Mouse (Mus musculus) ES-E14 (cell line): Measurements from ENCODE around the gene Borcs6. TPM values are rescaled to one million over a fixed set of nuclear protein-coding genes. Genes with fewer than 3 reads are reported as not detected.

Source experiments
- DNase-seq: peaks from one replicate; pipeline ENCODE4 v3.0.0-alpha.2; 2013; ENCODE audit warnings: low read depth, low spot score
- H3K27ac ChIP-seq: 2 replicates; pipeline ENCODE4 v1.5.1; 2012; ENCODE audit warnings: low read depth, mild to moderate bottlenecking, low read length, moderate library complexity, mixed read lengths; ENCODE audit not compliant: poor library complexity, insufficient read depth, severe bottlenecking
- H3K36me3 ChIP-seq: 2 replicates; pipeline ENCODE4 v1.6.1; 2012; ENCODE audit warnings: mild to moderate bottlenecking, low read length, moderate library complexity, mixed read lengths; ENCODE audit not compliant: control insufficient read depth, poor library complexity, insufficient read depth, severe bottlenecking
- H3K4me1 ChIP-seq, 2 experiments: fragments of 150-350 bp in 1 of 2; sonication (generic) in 1 of 2; 2 replicates each; pipeline ENCODE4 v1.6.1; 2012; ENCODE audit warnings: low read length in 2 of 2, mild to moderate bottlenecking in 1 of 2, mixed read lengths in 1 of 2; ENCODE audit not compliant: control insufficient read depth in 2 of 2, insufficient read depth in 2 of 2, poor library complexity in 1 of 2
- H3K4me3 ChIP-seq, 2 experiments: fragments of 150-350 bp in 1 of 2; sonication (generic) in 1 of 2; 2 replicates each; pipeline ENCODE4 v1.5.1; 2012; ENCODE audit warnings: low read length in 2 of 2, low read depth in 1 of 2, mild to moderate bottlenecking in 1 of 2, mixed read lengths in 1 of 2; ENCODE audit not compliant: insufficient read depth in 1 of 2, poor library complexity in 1 of 2, severe bottlenecking in 1 of 2
- H3K9ac ChIP-seq: 2 replicates; pipeline ENCODE4 v1.6.1; 2012; ENCODE audit warnings: low read depth, mild to moderate bottlenecking, low read length, mixed read lengths; ENCODE audit not compliant: poor library complexity, insufficient read depth, severe bottlenecking
- H3K9me3 ChIP-seq: fragments of 150-350 bp; sonication (generic); 2 replicates; pipeline ENCODE4 v1.6.1; 2012; ENCODE audit warnings: low read depth, mild to moderate bottlenecking, low read length; ENCODE audit not compliant: control insufficient read depth, insufficient read depth
- CHD2 ChIP-seq: IDR thresholded peaks from 2 replicates; pipeline ENCODE4 v1.6.1; 2014; ENCODE audit warnings: mild to moderate bottlenecking, low read depth, low read length, inconsistent platforms
- HCFC1 ChIP-seq: IDR thresholded peaks from 2 replicates; pipeline ENCODE4 v1.6.1; 2012; ENCODE audit warnings: low read length, inconsistent platforms, borderline replicate concordance; ENCODE audit not compliant: insufficient read depth
- MAFK ChIP-seq: IDR thresholded peaks from 2 replicates; pipeline ENCODE4 v1.6.1; 2014; ENCODE audit warnings: mild to moderate bottlenecking, low read depth, low read length, inconsistent platforms; ENCODE audit not compliant: insufficient read depth
- ZC3H11A ChIP-seq: IDR thresholded peaks from 2 replicates; pipeline ENCODE4 v1.6.1; 2012; ENCODE audit warnings: low read depth, mild to moderate bottlenecking, inconsistent platforms, low read length, borderline replicate concordance
- ZNF384 ChIP-seq: IDR thresholded peaks from 2 replicates; pipeline ENCODE4 v1.6.1; 2012; ENCODE audit warnings: low read depth, low read length, inconsistent platforms
- in situ Hi-C, 2 experiments: fragments of 600-800 bp; cut with MboI; formaldehyde crosslinking; loops; one replicate each; pipeline ENCODE4 v1.15.1; 2025; ENCODE audit warnings: low sequenced_read_pairs in 2 of 2, inconsistent platforms in 1 of 2; ENCODE audit not compliant: unreplicated experiment in 2 of 2
- total RNA-seq: library from RNA; depleted of rRNA; stranded (reverse); fragments of 300-350 nt; gene quantifications from 2 replicates; pipeline ENCODE4 v1.2.3, GENCODE M21; 2012

Borcs6 gene
- total RNA-seq, 1 experiment = 6.2 TPM

DNA sequence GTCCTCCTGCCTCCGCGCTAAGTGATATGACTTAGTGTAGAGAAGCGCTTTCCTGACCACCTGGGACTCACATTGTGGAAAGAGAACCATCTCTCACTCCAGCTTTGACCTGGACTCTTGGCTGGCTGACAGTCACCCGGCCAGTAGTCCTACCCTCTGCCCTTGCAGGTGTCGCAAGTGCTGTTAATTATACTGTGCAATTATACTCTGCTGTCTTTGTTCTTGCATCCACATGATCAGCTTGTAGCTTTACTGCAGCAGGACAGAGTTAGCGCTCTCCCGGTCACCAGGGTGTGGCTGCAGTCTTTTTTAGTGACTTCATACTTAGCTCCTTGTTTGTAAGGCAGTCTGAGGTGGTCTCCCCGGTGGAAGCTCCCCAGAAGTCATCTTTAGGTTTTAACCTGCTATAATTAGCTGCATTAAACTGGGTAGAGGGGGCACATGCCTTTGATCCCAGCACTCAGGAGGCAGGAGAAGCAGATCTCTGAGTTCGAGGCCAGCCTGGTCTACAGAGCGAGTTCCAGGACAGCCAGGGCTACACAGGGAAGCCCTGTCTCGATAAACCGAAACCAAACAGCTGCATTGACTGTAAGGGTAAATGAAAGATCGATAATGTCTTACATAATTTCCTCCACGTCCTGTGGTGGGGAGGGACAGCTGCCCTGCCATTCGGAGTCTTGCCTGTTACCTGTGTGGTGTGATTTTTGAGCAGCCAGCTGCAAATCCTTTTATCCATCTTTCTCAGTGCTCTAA is 20.8 kb downstream of the Borcs6 start:
- peaks cover 0 to 7% of the 10 kb centered on the region in 2 experiments; a peak in 1 of 4 replicates for H3K4me1 ChIP-seq
- H3K9ac ChIP-seq = no peak overlapping the region
- DNase-seq = no peak
- TF ChIP-seq ZNF384 = no peak
- TF ChIP-seq ZC3H11A = no peak
- no peak for TF ChIP-seq HCFC1
- no peak for TF ChIP-seq CHD2
- TF ChIP-seq MAFK = no peak
- no peaks in the 10 kb centered on the region for H3K36me3 ChIP-seq
- H3K9me3 ChIP-seq = no peaks in the 10 kb centered on the region
- no peak overlapping the region for H3K27ac ChIP-seq
- in situ Hi-C loops = no loop called here
- H3K4me3 ChIP-seq = no peak overlapping the region

DNA sequence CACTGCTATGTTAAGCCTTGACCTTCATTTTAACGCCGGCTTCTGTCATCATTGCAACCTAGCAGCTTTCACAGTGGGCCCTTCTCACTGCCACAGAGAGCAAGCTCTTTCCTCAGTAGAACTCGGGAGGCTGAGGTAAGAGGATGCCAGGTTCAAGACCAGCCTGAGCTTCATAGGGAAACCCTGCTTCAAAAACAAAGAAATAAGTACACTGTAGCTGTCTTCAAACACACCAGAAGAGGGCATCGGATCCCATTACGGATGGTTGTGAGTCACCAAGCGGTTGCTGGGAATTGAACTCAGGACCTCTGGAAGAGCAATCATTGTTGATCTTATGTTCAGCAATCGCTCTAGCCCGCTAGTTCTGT is 21.3 kb downstream of the Borcs6 start:
- Histone ChIP-seq H3K4me1 (peaks cover 0 to 8% of the 10 kb centered on the region in 2 experiments; a peak in 1 of 4 replicates), H3K4me3 (no peak overlapping the region), H3K27ac (no peak overlapping the region), H3K9me3 (no peaks in the 10 kb centered on the region), H3K9ac (no peak overlapping the region), H3K36me3 (no peaks in the 10 kb centered on the region)
- TF ChIP-seq ZC3H11A = no peak
- no peak for TF ChIP-seq ZNF384
- TF ChIP-seq MAFK = no peak
- no peak for TF ChIP-seq CHD2
- TF ChIP-seq HCFC1 = no peak
- no peak for DNase-seq
- in situ Hi-C loops = no loop called here

- H3K4me1 ChIP-seq = peaks cover 0 to 12% of the 10 kb centered on the region in 2 experiments; a peak in 1 of 4 replicates
- H3K4me3 ChIP-seq = no peak overlapping the region
- H3K9me3 ChIP-seq = no peaks in the 10 kb centered on the region
- TF ChIP-seq HCFC1 (no peak), CHD2 (no peak), MAFK (no peak), ZC3H11A (no peak), ZNF384 (no peak)
- H3K36me3 ChIP-seq = no peaks in the 10 kb centered on the region
- no peak for DNase-seq
- in situ Hi-C loops = no loop called here
- no peak overlapping the region for H3K9ac ChIP-seq
- no peak overlapping the region for H3K27ac ChIP-seq
These were observed 22.1 kb downstream of the Borcs6 start for GRCm38 (mm10) chr11:69081613-69082012.

DNA sequence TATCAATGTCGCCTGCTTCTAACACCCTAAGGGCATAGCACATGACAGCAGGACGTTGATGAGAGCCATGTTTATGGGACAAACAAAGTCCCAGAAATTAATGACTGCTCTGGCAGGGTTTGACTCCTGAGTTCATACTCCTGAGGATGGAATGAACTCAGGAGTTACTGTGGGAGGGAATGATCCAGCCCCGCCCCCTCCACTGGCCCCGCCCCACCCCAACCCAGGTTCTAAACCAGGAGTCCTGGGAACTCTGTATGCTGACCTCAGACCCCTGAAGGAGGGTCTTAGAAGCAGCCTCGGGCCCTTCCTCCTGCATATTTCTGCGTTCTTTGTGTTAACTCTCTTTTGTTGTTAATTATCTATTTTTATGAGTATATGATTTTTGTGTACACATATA is 26.1 kb downstream of the Borcs6 start:
- Histone ChIP-seq H3K4me1 (peaks cover 0 to 19% of the 10 kb centered on the region in 2 experiments; a peak in 1 of 4 replicates), H3K36me3 (no peaks in the 10 kb centered on the region), H3K27ac (no peak overlapping the region), H3K9ac (no peak overlapping the region), H3K4me3 (no peak overlapping the region), H3K9me3 (no peaks in the 10 kb centered on the region)
- TF ChIP-seq HCFC1 (no peak), ZNF384 (no peak), ZC3H11A (no peak), MAFK (no peak), CHD2 (no peak)
- in situ Hi-C loops = no loop called here
- DNase-seq = no peak

DNA sequence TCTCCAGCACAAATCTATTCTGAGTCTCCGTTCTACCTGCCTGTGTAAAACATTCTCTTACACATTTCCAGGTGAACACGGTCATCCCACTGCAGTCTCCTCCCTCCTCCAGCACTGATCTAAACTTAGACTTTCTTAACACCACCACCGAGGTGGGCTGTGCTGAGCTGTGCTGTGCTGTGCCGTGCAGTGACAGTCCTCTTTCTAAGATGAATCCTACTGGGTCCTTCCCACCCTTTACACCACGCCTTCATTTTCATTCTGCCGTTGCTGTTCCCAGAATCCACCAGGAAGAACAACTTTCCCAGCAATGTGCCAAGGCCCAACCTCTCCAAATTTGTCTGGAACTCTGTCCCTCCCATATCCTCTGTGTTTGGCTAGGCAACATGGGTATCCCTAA is 26.9 kb downstream of the Borcs6 start:
- no peaks in the 10 kb centered on the region for H3K9me3 ChIP-seq
- H3K4me3 ChIP-seq = no peak overlapping the region
- TF ChIP-seq ZNF384 = no peak
- no peak for TF ChIP-seq HCFC1
- TF ChIP-seq CHD2 = no peak
- no peak for TF ChIP-seq MAFK
- no peak for TF ChIP-seq ZC3H11A
- in situ Hi-C loops = no loop called here
- H3K36me3 ChIP-seq = peaks cover 1% of the 10 kb centered on the region; the same call in 1 of the 2 replicates
- H3K9ac ChIP-seq = no peak overlapping the region
- H3K27ac ChIP-seq = no peak overlapping the region
- no peak for DNase-seq
- H3K4me1 ChIP-seq = peaks cover 0 to 20% of the 10 kb centered on the region in 2 experiments; a peak in 1 of 4 replicates
